Mouse (Mus musculus) gastrocnemius, postnatal 14 days (tissue): ENCODE results near the gene Akr1a1. TPM values are rescaled to one million over a fixed set of nuclear protein-coding genes. Genes with fewer than 3 reads are reported as not detected.
"Not testable (repeated sequence)": the region's sequence is repeated elsewhere in the genome, so short reads cannot be mapped to it uniquely, and the experiment has no call there.

ENCODE experiments used
- DNase-seq: peaks from one replicate; pipeline ENCODE4 v3.0.0; 2021; ENCODE audit warnings: mixed read lengths
- intact Hi-C: fragments of 180-260 bp; cut with DNase I; formaldehyde crosslinking; loops from one replicate; pipeline ENCODE4 v1.15.1; 2025; ENCODE audit warnings: low total_unique reads
- total RNA-seq, 2 experiments: library from RNA; stranded (reverse); gene quantifications; 2 replicates each; pipeline ENCODE4 v1.2.3; 2021

Akr1a1 gene
- total RNA-seq, 2 experiments from 2014 or later: 226 to 247 TPM

DNA sequence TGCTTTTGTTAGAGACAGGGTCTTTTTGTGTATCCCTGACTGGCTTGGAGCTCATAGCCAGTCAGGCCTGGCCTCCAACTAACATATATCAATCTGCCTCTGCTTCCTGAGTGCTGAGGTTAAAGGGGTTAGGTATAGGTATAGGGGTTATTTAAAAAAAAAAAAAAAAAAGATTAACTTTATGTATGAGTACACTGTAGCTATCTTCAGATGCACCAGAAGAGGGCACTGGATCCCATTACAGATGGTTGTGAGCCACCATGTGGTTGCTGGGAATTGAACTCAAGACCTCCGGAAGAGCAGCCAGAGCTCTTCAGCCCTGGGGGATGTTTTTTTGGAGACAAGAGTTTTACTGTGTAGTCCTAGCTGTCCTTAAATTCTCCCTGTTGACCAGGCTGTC is 10.5 kb upstream of the Akr1a1 start:
- intact Hi-C loops: no loop called here
- no peak for DNase-seq

DNA sequence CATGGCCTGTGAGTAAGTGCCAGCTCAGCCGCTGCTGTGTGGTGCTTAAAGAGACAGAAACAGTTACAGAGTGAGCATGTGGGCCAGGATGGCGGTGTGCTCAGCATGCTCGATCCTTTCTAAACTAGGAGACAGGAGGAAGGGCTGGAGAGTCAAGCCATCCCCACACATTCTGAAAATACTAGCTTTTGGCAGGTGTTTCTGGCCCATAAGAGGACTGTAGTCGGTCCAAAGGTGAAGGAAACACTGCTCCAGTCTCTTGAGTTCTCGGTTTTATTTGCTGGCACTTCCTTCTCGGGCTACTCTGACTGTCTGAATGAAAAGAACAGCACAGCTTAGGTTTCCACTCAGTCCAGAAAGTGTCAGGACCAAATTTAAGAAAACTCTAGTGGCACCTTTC is 9.3 kb upstream of the Akr1a1 start:
- intact Hi-C loops: no loop called here
- DNase-seq: no peak

DNA sequence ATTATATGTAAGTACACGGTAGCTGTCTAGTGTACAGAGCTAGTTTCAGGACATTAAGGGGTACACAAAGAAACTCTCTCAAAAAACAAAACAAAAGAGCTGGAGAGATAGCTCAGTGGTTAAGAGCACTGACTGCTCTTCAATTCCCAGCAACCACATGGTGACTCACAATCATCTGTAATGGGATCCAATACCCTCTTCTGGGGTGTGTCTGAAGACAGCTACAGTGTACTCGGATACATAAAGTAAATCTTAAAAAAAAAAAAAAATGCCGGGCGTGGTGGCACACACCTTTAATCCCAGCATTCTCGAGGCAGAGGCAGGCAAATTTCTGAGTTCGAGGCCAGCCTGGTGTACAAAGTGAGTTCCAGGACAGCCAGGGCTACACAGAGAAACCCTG is 8.4 kb upstream of the Akr1a1 start:
- DNase-seq, intact Hi-C loops: not testable (repeated sequence)

DNA sequence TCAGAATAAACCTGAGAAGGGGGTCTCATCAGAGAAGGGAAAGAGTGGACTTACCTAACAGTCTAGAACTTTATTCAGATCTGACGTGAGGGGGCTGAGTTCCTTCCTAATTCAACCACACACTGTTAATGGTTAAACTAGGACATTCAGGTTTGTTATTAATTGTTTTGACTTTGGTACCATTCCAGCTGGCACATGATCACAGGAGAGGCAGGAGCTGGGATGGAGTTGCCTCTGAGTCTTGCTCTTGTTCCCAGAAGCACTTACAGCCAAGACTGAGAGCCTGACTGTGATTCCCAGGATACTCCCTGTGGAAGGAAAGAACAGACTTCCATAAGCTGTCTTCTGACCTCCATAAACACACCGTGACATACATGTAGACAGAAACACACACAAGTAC is 8.0 kb upstream of the Akr1a1 start:
- intact Hi-C loops: no loop called here
- DNase-seq: no peak

DNA sequence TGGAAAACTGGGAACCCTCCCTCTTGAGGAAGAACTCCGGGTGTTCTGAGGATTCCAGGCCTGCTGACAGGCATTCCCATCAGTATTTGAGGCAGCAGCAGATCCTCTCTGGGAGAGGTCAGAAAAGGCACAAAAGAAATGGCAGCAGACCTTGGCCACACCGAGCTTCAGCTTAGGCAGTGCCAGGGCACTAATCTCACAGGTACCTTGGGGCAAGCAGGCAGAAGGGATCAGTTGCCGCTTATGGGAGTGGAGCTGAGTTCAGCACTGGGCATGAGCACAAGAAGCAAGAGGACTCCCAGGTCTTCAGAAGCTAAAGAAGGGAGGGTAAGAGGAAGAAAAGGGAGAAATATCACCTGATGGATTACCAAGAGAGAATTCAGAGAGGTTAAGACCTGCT is 6.5 kb upstream of the Akr1a1 start:
- no peak for DNase-seq
- intact Hi-C loops: no loop called here

DNA sequence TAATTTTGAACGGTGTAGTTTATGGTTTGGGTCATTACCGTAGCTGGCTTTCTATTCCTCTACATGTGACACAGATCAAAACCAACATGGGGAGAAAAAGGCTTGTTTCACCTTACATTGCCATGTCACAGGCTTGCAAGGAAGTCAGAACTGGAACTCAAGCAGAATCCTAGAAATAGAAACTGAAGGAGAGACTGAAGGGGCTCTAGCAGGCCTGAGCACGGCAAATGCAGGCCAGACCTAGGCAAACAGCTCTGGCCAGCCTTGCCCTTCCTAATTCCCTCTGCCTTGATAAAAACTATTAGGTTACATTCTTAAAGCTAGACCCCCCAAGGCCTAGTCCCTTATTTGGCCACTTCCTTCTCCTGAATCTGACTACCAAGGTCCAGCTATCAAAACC is 4.2 kb upstream of the Akr1a1 start:
- no peak for DNase-seq
- intact Hi-C loops: no loop called here

DNA sequence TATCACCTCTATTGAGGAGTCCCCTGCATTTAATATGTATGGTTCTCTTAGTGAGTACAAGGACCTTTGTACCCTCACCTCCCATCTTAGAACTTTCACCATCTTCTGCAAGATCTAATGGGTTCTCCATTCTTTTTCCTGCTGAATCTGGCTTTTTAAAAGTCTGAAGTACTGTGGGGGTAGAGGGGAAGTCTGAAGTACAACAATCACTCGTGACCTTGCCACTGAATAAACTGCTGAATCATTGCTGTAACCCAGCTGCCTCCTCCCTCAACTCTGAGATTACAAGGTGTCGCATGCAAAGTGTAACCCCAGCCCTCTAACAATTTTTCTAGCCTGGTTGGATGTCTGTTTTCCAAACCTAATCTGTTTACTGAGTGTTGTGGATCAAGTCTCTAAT is 3.6 kb upstream of the Akr1a1 start:
- intact Hi-C loops: no loop called here
- no peak for DNase-seq

DNA sequence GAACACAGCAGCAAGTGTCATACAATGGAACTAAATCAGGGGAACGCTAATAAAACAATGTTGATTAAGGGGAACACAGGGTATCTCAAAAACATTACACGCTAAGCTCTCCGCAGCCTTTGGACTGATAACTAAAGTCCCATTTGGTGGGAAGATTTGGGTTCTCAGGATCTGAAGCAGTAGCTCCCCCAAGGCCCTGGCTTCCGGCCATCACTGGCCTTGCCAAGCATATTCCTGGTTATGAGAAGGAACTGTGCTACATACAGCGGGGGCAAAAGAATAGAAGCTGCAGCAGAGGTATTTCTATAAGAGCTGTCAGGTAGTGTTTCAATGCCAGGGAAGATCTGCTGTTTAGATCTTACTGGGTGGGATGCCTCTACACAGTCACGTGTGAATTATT is 1.7 kb upstream of the Akr1a1 start:
- no peak for DNase-seq
- intact Hi-C loops: no loop called here

DNA sequence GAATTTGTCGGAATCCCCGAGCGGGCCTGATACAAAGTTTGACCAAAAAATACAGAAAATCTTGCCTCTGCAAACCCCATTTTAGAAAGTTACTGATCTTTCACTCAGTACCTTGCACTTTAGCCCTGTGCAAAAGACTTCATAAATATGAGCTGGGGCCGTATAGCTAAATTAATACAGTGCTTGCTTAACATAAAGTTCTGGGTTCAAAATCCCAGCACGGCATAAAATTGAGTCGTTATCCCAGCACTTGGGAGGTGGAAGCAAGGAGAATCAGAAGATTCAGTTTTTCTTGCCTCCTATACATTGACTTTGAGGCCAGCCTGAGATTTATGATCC is 286 bp upstream of the Akr1a1 start:
- DNase-seq: no peak
- intact Hi-C loops: no loop called here

DNA sequence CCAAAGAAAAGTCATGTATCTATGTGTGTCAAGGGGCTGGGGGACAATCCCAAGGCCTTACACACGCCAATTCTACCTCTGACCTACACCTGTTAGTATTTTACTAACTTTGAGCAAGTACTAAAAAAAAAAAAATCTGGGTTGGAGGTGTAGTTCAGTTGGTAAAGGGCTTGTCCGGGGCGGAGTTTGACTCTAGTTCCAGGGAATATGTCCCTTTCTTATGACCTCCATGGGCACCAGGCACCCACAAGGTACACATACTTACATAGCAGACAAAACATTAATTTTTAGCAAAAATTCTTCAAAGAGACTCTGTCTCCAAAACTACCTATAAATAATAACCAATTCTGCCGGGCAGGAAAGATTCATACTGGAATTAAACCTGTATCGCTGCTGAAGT is 1.1 kb downstream of the Akr1a1 start:
- DNase-seq: no peak
- intact Hi-C loops: no loop called here

DNA sequence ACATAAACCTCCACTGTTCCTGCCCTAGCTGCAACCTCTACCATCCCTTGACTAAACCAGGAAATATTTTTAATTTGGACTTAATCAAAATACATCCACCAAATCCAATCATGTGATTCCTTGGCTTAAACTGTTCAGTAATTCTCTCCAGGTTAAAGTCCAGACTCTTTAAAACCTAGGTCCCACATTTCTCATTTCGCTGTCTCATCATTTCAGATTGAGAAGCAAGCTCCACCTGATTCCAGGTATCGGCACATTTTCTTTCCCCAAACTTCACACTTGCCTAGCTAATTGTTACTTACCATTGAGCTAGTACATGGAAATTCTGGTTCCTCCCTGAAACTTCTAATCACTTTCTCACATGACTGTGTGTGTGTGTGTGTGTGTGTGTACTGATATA is 2.1 kb downstream of the Akr1a1 start:
- no peak for DNase-seq
- intact Hi-C loops: no loop called here

DNA sequence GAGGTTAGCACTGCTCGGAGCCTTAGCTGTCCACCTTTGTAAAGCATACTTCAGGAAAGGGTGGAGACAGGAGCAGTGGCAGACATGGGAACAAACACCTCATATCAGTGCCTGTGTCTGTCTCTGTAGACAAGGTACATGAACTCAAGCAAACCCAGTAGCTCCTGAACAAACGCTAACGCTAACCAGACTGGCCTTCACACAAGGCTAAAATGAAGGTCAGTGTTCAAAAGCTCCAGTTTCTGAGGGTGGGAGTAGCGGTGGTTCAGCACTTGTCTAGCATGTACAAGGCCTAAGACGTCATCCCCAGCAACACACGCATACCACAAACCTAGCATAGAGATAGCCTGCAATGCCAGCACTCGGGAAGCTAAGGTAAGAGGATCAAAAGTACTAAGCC is 5.9 kb downstream of the Akr1a1 start:
- intact Hi-C loops: no loop called here
- no peak for DNase-seq

DNA sequence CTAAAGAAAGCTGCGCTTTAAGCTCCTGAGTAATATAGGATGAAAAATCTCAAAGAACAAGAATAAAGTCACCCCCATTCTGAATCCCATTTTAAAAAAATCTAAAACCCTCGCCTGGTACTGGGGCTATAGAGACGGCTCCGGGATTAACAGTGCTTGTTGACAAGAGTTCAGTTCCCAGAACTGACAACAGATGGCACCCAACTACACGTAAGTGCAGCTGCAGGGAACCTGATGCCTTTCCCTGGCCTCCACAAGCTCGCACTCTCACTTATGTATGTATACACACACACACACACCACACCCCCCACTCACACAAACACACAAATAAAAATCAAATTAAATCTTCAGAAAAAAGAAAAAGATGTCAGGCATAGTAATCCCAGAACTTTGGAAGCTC is 7.2 kb downstream of the Akr1a1 start:
- intact Hi-C loops: no loop called here
- DNase-seq: peak; percentile 6

DNA sequence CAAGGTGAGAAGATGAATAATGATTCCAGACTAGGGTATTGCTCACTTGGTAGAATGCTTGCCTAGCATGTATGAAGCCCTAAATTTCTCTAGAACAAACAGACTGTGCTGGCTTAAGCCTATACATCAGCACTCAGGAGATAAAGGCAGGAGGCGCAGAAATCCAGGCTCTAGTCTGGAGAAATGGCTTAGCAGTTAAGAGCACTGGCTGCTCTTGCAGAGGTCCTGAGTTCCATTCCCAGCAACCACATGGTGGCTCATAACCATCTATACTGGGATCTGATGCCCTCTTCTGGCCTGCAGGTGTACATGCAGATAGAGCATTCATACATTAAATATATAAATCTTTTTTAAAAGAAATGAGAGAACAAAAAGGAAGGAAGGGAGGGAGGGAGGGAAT is 9.4 kb downstream of the Akr1a1 start:
- no peak for DNase-seq
- intact Hi-C loops: no loop called here

DNA sequence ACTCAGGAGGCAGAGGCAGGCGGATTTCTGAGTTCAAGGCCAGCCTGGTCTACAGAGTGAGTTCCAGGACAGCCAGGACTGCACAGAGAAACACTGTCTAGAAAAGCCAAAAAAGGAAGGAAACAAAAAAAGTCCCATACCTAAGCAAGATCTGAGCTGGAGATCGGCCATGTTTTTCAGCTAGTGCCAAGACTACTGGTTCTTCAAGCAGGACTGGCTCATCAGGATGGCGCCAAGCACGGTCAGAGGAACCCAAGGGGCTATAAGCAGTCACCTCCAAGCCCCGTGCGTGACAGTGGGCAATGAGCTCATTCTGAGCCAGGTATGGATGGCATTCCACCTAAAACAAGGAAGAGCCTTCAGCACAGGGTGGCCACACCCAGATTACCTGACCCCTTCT is 12.7 kb downstream of the Akr1a1 start:
- intact Hi-C loops: loop anchor here (10.0 kb wide), 1 partner anchor 46 kb away; the partner anchor contains the start of gene Prdx1
- no peak for DNase-seq

DNA sequence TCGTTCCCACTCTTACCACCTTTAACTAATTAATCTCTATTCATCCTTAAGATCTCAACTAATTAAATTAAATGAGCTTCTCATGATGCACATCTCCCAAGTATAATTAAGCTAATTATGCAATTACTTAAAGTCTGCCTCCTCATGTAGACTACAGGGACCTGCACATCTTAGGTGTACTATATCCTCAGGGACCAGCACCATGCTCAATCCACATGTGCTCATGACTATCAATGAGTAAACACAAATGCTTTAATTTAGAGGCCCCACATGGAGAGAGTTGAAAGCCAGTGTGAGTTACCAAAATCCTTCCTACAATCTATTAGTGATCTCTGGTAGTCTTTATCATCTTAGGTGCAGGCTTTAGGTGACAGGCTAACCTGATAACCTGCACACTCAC is 16.3 kb downstream of the Akr1a1 start:
- no peak for DNase-seq
- intact Hi-C loops: loop anchor here (10.0 kb wide), 1 partner anchor 50 kb away; the partner anchor contains the start of gene Prdx1

DNA sequence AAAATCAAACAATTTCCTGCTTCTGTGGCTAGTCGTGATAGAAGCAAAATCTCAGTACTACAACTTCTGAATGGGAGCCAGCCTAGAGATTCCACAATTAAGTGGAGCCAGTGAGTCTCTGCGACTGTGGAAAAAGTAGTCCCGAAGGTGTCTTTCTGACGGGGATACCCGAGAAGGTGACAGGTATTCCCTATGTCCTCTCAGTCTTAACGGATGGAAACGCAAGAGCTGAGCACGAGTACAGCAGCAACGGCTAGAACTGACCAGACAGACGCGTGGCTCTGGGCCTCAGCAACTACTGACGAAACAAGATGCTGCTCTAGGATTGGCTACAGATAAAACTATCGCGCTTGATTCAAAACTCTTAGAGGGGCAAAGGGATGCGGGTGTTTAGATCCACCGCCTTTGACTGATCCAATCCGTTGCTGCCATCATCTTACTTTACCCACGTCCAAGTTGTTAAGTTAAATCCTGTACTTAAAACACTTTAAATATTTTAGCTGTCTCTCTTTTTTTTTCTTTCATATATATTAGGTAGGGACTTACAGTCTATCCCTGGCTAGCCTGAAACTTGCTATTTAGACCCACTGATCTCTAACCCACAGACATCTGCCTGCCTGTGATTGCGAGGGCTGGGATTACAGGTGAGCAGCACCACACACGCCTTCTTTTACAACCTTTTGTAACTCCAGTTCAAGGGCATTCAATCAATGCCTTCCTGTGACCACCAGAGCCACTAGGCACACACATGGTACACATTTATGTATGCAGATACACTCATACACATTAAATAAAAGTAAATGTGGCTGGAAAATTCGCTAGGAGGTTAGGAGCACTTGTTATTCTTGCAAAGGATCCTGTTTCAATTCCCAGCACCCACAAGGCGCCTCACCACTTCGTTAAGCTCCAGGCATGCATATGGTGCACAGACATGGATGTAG is 23.5 kb downstream of the Akr1a1 start, which contains the start of gene Nasp:
Gene Nasp, minus strand, starts transcription at position 220 of the 941 bp plus-strand sequence.
- intact Hi-C loops: no loop called here
- peak; percentile 76 for DNase-seq

DNA sequence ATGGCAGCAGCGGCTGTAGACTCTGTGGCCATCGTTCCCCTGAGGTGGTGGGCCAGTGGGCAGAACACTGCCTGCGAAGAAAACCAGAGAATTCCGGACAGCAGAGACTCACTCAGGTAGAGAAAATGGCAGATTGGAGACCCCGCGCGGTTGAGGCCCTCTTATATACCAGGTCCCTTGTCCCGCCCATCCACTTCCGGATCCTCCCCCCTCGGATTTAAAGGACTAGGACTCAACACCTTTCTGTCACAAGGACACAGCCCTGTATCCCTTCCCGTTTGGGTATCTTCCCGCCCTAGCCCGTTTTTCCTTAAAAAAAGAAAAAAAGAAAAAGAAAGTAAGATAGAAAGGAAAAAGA is 24.1 kb downstream of the Akr1a1 start:
- intact Hi-C loops: no loop called here
- peak; percentile 89 for DNase-seq

DNA sequence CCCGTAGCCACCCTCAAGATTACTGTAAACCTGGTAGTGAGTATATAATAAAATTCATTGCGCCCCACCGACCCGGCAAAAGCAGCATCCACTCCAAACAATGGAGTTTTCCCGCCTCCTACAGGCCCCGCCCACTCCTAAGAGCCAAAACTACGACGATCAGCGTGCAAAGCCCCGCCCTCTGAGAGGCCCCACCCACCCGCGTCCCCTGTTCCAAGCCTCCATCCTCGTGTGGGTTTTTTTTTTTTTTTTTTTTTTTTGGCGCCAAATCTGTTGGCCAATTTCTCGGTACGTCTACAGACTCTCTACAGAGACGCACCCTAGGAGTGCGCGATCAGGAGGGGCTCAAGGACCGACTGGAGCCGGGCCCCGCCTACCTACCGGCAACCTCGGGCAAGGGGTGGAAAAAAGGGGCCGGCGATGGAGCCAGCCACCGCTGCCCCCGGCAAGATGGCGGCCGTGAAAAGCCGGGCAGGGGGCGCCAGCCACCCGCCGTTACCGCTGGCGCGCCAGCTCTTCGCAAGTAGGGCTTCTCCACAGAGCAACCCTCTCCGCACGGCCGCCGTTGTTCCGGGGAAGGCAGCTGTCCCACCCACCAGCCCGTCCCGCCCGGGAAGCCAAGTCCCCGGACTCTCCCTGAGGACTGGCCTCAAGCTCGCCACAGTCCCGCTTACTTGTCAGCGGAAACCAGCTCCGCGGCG is 24.7 kb downstream of the Akr1a1 start:
- DNase-seq: peak; percentile 78
- intact Hi-C loops: no loop called here

DNA sequence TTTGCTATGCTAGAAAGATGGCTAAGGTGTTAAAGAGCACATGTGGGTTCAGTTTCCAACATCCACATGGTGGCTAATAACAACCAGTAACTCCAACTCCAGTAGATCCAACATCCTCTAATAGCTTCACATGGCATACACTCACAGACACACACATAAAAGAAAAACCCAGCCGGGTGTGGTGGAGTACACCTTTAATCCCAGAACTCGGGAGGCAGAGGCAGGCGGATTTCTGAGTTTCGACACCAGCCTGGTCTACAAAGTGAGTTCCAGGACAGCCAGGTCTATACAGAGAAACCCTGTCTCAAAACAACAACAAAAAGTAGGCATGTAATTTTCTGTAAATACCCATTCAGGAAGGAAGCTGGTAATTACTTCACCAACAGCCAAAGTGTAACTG is 26.6 kb downstream of the Akr1a1 start:
- intact Hi-C loops: no loop called here

DNA sequence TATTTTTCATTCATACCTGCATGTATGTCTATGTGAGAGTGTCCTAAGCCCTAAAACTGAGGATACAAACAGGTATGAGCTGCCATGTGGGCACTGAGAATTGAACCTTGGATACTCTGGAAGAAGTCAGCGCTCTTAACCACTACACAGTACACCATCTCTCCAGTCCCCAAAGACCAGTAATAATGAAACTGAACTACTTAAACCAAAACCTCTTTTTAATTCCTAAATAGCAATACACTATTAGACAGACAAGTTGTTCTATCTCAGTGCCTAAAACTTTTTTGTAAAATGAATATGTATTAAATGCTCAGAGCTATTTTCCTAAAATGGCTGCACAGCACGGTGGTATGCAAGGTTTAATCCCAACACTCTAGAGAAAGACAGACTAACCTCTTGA is 36.2 kb downstream of the Akr1a1 start:
- no peak for DNase-seq
- intact Hi-C loops: no loop called here

More for the DNA sequence above, 26.6 kb downstream of the Akr1a1 start:
- DNase-seq: no peak
